Mouse (Mus musculus) liver, postnatal 0 days (tissue): ENCODE results near the gene Sema5b.

Experiments used
- CTCF ChIP-seq: sonication (generic); IDR thresholded peaks from 2 replicates; pipeline ENCODE4 v1.5.1; 2016; ENCODE audit warnings: antibody characterized with exemption, low read depth
- EP300 ChIP-seq: IDR thresholded peaks from 2 replicates; pipeline ENCODE4 v1.6.1; 2016; ENCODE audit warnings: antibody characterized with exemption, low read depth, mild to moderate bottlenecking

DNA sequence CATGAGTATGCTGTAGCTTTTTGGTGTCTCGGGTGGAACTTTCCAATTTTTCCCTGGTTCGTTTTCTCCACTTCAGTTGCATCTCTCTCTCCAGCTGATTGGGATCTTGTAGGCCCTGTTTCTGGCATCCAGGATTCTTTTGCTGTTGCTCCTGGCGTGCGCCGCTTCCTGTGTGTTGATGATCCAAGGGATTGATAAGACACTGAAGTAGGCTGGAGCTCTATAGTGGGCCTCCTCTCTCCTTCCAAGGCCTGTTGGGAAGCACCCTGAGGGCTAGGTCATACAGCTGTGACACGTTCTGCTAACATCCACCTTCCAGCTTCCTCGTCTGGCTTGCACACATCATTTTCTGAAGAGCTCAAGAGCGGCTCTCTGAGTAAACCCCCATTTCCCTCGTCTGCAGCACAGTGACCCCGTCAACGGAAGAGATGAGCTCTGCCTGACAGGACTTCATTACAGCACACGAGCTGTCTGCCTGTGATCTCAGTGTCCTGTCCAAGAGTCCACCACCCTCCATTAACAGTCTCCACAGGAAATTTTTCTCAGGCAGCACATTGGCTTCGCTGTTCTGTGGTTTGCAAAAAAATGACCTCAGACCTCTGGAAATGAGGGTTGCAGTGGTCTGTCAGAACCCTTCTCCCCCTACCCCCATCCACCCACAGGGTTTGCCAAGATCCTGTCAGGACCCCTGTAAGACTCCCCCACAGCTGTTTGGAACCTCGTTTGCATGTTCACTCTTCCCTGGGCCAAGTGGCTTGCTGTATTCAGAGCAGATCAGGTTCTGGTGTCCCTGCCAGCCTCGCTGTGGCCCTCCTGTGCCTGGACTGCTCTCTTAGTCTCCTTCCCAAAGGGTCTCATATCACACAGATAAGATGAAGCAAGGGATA lies 14.9 kb downstream of the Sema5b start:
- TF ChIP-seq CTCF (no peak), EP300 (no peak)
